Mouse (Mus musculus): ENCODE measurements around the gene Gm4881. TPM values are rescaled to one million over a fixed set of nuclear protein-coding genes. Genes with fewer than 3 reads are reported as not detected.

Gm4881 gene
- total and polyA plus RNA-seq, 2 experiments from 2014 or later = not detected

DNA sequence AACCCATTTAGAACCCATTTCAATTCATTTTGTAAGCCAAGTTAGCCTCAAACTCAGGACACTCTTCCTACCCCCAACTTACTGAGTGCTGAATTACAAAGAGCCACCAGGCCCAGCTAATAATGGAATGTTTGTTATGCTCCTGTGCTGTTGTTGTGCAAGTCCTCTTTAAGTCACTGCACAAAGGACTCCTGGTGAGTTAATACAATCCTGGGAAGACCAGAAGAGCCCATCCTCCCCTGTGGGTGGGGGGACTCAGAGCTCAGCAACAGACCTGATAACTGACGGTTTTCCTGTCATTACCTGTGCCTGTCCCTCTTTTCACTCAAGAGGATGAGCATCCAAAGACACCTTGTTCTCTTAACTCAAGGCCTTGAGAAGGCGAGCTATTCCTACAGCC lies 64.7 kb downstream of the Gm4881 start:
- H3K27me3 ChIP-seq (ENCODE audit: control insufficient read depth, insufficient read depth, low read length) = no peaks in the 10 kb centered on the region
- H3K9me3 ChIP-seq (replicated peaks; ENCODE audit: control insufficient read depth, low read length) = no peaks in the 10 kb centered on the region
- DNase-seq (ENCODE audit: low spot score) (no peak), ATAC-seq (ENCODE audit: insufficient read depth, low read depth) (no peak)
- H3K4me3 ChIP-seq (ENCODE audit: low read depth, low read length) = no peak overlapping the region
- no peak overlapping the region for H3K9ac ChIP-seq (replicated peaks; ENCODE audit: low read depth, low read length)
- no peak overlapping the region for H3K27ac ChIP-seq (ENCODE audit: low read depth)
- no peaks in the 10 kb centered on the region for H3K36me3 ChIP-seq (replicated peaks; ENCODE audit: control insufficient read depth, insufficient read depth, low read length)
- no peak overlapping the region for H3K4me2 ChIP-seq (ENCODE audit: low read depth, low read length)
- WGBS = 36% methylated on average over 2 of the region's 2 CpGs
- TF ChIP-seq EP300 (IDR thresholded peaks at IDR 0.05; ENCODE audit: low read depth) (no peak), CTCF (IDR thresholded peaks at IDR 0.05; ENCODE audit: low read depth) (no peak)
- no peaks in the 10 kb centered on the region for H3K4me1 ChIP-seq (ENCODE audit: control insufficient read depth, insufficient read depth)

DNA sequence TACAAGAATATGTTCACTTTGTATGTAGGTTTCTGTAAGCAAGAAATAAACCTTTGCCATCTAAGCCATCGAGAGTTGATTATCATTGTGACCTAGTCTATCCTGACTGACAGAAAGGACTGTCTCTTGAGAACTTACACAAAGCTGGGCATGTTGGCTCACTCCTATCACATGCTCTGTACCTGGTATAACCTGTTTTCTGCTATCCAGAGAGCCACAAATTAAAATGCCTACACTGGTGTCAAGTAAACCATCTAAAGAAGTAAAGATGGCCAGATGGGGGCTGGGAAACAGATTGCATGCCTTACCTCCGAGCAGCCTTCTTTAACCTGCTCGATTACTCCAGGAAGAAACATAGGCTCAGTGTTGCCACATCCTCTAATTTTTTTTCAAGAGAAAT lies 66.7 kb downstream of the Gm4881 start:
- WGBS = 77% methylated on average over 3 of the region's 3 CpGs
- Histone ChIP-seq H3K9me3 (replicated peaks; ENCODE audit: control insufficient read depth, low read length) (no peaks in the 10 kb centered on the region), H3K4me1 (ENCODE audit: control insufficient read depth, insufficient read depth) (no peaks in the 10 kb centered on the region), H3K27me3 (ENCODE audit: control insufficient read depth, insufficient read depth, low read length) (no peaks in the 10 kb centered on the region), H3K4me2 (ENCODE audit: low read depth, low read length) (no peak overlapping the region), H3K9ac (replicated peaks; ENCODE audit: low read depth, low read length) (no peak overlapping the region), H3K36me3 (replicated peaks; ENCODE audit: control insufficient read depth, insufficient read depth, low read length) (no peaks in the 10 kb centered on the region), H3K27ac (ENCODE audit: low read depth) (no peak overlapping the region), H3K4me3 (ENCODE audit: low read depth, low read length) (no peak overlapping the region)
- no peak for TF ChIP-seq EP300 (IDR thresholded peaks at IDR 0.05; ENCODE audit: low read depth)
- no peak for TF ChIP-seq CTCF (IDR thresholded peaks at IDR 0.05; ENCODE audit: low read depth)
- DNase-seq (ENCODE audit: low spot score) (no peak), ATAC-seq (ENCODE audit: insufficient read depth, low read depth) (no peak)

Small RNA genes within 50 kb of the gene (microRNA-seq; reads per million reads assigned to microRNA genes)
- gene Mir7046 (0.89 reads per million), gene Mir7047 (not detected)

Other genes starting within 250 kb of the Gm4881 start
- not detected in 2 replicates for gene BC049730, start 235.3 kb downstream of the Gm4881 start, total RNA-seq (2014; rRNA removed; ENCODE audit: low replicate concordance)
- not detected in 2 replicates for gene BC049730, start 235.3 kb downstream of the Gm4881 start, polyA plus RNA-seq (2015; fragmentation: Nextera tagmentation; extraction: Ambion mirVana)
- gene Gm4763, start 217.6 kb downstream of the Gm4881 start, total RNA-seq (2014; rRNA removed; ENCODE audit: low replicate concordance) = not detected in 2 replicates
- not detected in 2 replicates for gene Gm4763, start 217.6 kb downstream of the Gm4881 start, polyA plus RNA-seq (2015; fragmentation: Nextera tagmentation; extraction: Ambion mirVana)
- gene Cd177, start 184.2 kb downstream of the Gm4881 start, total RNA-seq (2014; rRNA removed; ENCODE audit: low replicate concordance) = 0.12 TPM in 1 of 2 replicates, not detected in the other
- 0.18 and 0.23 TPM in 2 replicates for gene Cd177, start 184.2 kb downstream of the Gm4881 start, polyA plus RNA-seq (2015; fragmentation: Nextera tagmentation; extraction: Ambion mirVana)
- gene Ceacam10, start 167.3 kb downstream of the Gm4881 start, total RNA-seq (2014; rRNA removed; ENCODE audit: low replicate concordance) = not detected in 2 replicates
- not detected in 2 replicates for gene Ceacam10, start 167.3 kb downstream of the Gm4881 start, polyA plus RNA-seq (2015; fragmentation: Nextera tagmentation; extraction: Ambion mirVana)
- gene Gm9844, start 82.3 kb downstream of the Gm4881 start, total RNA-seq (2014; rRNA removed; ENCODE audit: low replicate concordance) = 0.65 TPM in 1 of 2 replicates, not detected in the other
- gene Gm9844, start 82.3 kb downstream of the Gm4881 start, polyA plus RNA-seq (2015; fragmentation: Nextera tagmentation; extraction: Ambion mirVana) = 6.7 and 9.5 TPM in 2 replicates
- gene Lypd4, start 74.6 kb downstream of the Gm4881 start, total RNA-seq (2014; rRNA removed; ENCODE audit: low replicate concordance) = not detected in 2 replicates
- gene Lypd4, start 74.6 kb downstream of the Gm4881 start, polyA plus RNA-seq (2015; fragmentation: Nextera tagmentation; extraction: Ambion mirVana) = not detected in 2 replicates
- not detected in 2 replicates for gene Dmrtc2, start 74.4 kb downstream of the Gm4881 start, total RNA-seq (2014; rRNA removed; ENCODE audit: low replicate concordance)
- not detected in 2 replicates for gene Dmrtc2, start 74.4 kb downstream of the Gm4881 start, polyA plus RNA-seq (2015; fragmentation: Nextera tagmentation; extraction: Ambion mirVana)
- 530 and 642 TPM in 2 replicates for gene Rps19, start 60.1 kb downstream of the Gm4881 start, total RNA-seq (2014; rRNA removed; ENCODE audit: low replicate concordance)
- 980 and 1,040 TPM in 2 replicates for gene Rps19, start 60.1 kb downstream of the Gm4881 start, polyA plus RNA-seq (2015; fragmentation: Nextera tagmentation; extraction: Ambion mirVana)
- 2.8 TPM in 1 of 2 replicates, not detected in the other for gene Cd79a, start 47.1 kb downstream of the Gm4881 start, total RNA-seq (2014; rRNA removed; ENCODE audit: low replicate concordance)
- gene Cd79a, start 47.1 kb downstream of the Gm4881 start, polyA plus RNA-seq (2015; fragmentation: Nextera tagmentation; extraction: Ambion mirVana) = 0.33 and 0.70 TPM in 2 replicates
- 16.0 and 28.2 TPM in 2 replicates for gene Arhgef1, start 41.6 kb downstream of the Gm4881 start, total RNA-seq (2014; rRNA removed; ENCODE audit: low replicate concordance)
- gene Arhgef1, start 41.6 kb downstream of the Gm4881 start, polyA plus RNA-seq (2015; fragmentation: Nextera tagmentation; extraction: Ambion mirVana) = 37.0 TPM in 2 replicates
- 609 and 633 TPM in 2 replicates for gene Rabac1, start 28.3 kb upstream of the Gm4881 start, total RNA-seq (2014; rRNA removed; ENCODE audit: low replicate concordance)
- 357 and 362 TPM in 2 replicates for gene Rabac1, start 28.3 kb upstream of the Gm4881 start, polyA plus RNA-seq (2015; fragmentation: Nextera tagmentation; extraction: Ambion mirVana)
- gene Atp1a3, start 61.5 kb upstream of the Gm4881 start, total RNA-seq (2014; rRNA removed; ENCODE audit: low replicate concordance) = 0.04 TPM in 1 of 2 replicates, not detected in the other
- gene Atp1a3, start 61.5 kb upstream of the Gm4881 start, polyA plus RNA-seq (2015; fragmentation: Nextera tagmentation; extraction: Ambion mirVana) = 0.12 and 0.30 TPM in 2 replicates
- 16.2 and 21.5 TPM in 2 replicates for gene Grik5, start 127.9 kb upstream of the Gm4881 start, total RNA-seq (2014; rRNA removed; ENCODE audit: low replicate concordance)
- gene Grik5, start 127.9 kb upstream of the Gm4881 start, polyA plus RNA-seq (2015; fragmentation: Nextera tagmentation; extraction: Ambion mirVana) = 1.5 and 1.6 TPM in 2 replicates
- 9.8 and 12.0 TPM in 2 replicates for gene Zfp574, start 128.1 kb upstream of the Gm4881 start, total RNA-seq (2014; rRNA removed; ENCODE audit: low replicate concordance)
- 11.2 and 11.6 TPM in 2 replicates for gene Zfp574, start 128.1 kb upstream of the Gm4881 start, polyA plus RNA-seq (2015; fragmentation: Nextera tagmentation; extraction: Ambion mirVana)
- under 0.01 and 0.15 TPM in 2 replicates for gene Pou2f2, start 235.2 kb upstream of the Gm4881 start, total RNA-seq (2014; rRNA removed; ENCODE audit: low replicate concordance)
- gene Pou2f2, start 235.2 kb upstream of the Gm4881 start, polyA plus RNA-seq (2015; fragmentation: Nextera tagmentation; extraction: Ambion mirVana) = 0.25 and 0.26 TPM in 2 replicates